Mouse (Mus musculus) lung, adult 2 months (tissue): ENCODE results near the gene Stk38l. TPM values are rescaled to one million over a fixed set of nuclear protein-coding genes. Genes with fewer than 3 reads are reported as not detected.

Source experiments
- DNase-seq: peaks from one replicate; pipeline ENCODE4 v3.0.0; 2022
- H3K4me1 ChIP-seq: fragments of 200-500 bp; 2 replicates; pipeline ENCODE4 v1.6.1; 2011; ENCODE audit warnings: low read length; ENCODE audit not compliant: control insufficient read depth, insufficient read depth
- H3K4me3 ChIP-seq: fragments of 200-500 bp; replicated peaks from 2 replicates; pipeline ENCODE3; 2011; ENCODE audit warnings: low read depth, mild to moderate bottlenecking, control low read depth, low read length; ENCODE audit errors: extremely low read depth
- CTCF ChIP-seq: fragments of 200-500 bp; IDR thresholded peaks from 2 replicates; pipeline ENCODE4 v1.5.1; 2011; ENCODE audit warnings: mild to moderate bottlenecking, low read length, control low read depth; ENCODE audit not compliant: insufficient read depth
- POLR2A ChIP-seq: fragments of 200-500 bp; IDR thresholded peaks from 2 replicates; pipeline ENCODE4 v1.6.1; 2011; ENCODE audit warnings: low read depth, mild to moderate bottlenecking, control low read depth, low read length, borderline replicate concordance; ENCODE audit errors: extremely low read depth
- WGBS: fragments of 180-500 bp; shearing (Covaris S2); methylation state at CpG from one replicate; pipeline ENCODE4 v1.1.7; 2018; 5-methylcytosine and 5-hydroxymethylcytosine counted together
- polyA plus RNA-seq: library from polyadenylated mRNA; depleted of rRNA; stranded (reverse); fragments of >200 nt; gene quantifications from 2 replicates; pipeline ENCODE4 v1.2.3, GENCODE M21; 2012

Stk38l gene
- polyA plus RNA-seq, 1 experiment, result 5.3 TPM

- Histone ChIP-seq H3K4me1 (peaks cover 8% of the 10 kb centered on the region), H3K4me3 (no peak overlapping the region)
- DNase-seq, result no peak
- no peak for TF ChIP-seq CTCF
- no peak for TF ChIP-seq POLR2A
These were observed 22.3 kb downstream of the Stk38l start for GRCm38 (mm10) chr6:146747057-146747456.

- DNase-seq, result no peak
- Histone ChIP-seq H3K4me1 (peaks cover 8% of the 10 kb centered on the region), H3K4me3 (no peak overlapping the region)
- TF ChIP-seq CTCF (no peak), POLR2A (no peak)
- WGBS, result 77% methylated on average over 1 of the region's 1 CpGs
These were observed 23.5 kb downstream of the Stk38l start for GRCm38 (mm10) chr6:146748271-146748670.

GRCm38 (mm10) chr6:146751671-146752070, 26.9 kb downstream of the Stk38l start:
- WGBS, result 22% methylated on average over 1 of the region's 1 CpGs
- TF ChIP-seq POLR2A, result no peak
- no peak for TF ChIP-seq CTCF
- Histone ChIP-seq H3K4me3 (no peak overlapping the region), H3K4me1 (peaks cover 6% of the 10 kb centered on the region)
- DNase-seq, result peak; percentile 21

- no peak for TF ChIP-seq CTCF
- TF ChIP-seq POLR2A, result no peak
- Histone ChIP-seq H3K4me3 (no peak overlapping the region), H3K4me1 (peaks cover 4% of the 10 kb centered on the region)
- WGBS, result 89% methylated on average over 2 of the region's 2 CpGs
- DNase-seq, result no peak
These were observed 27.4 kb downstream of the Stk38l start for GRCm38 (mm10) chr6:146752178-146752577.

GRCm38 (mm10) chr6:146752612-146753011, 27.8 kb downstream of the Stk38l start:
- TF ChIP-seq POLR2A (no peak), CTCF (no peak)
- Histone ChIP-seq H3K4me3 (no peak overlapping the region), H3K4me1 (peaks cover 4% of the 10 kb centered on the region)
- WGBS, result 86% methylated on average over 1 of the region's 1 CpGs
- no peak for DNase-seq

GRCm38 (mm10) chr6:146753560-146754160, 28.9 kb downstream of the Stk38l start:
- no peak for TF ChIP-seq CTCF
- TF ChIP-seq POLR2A, result no peak
- WGBS, result 49% methylated on average over 2 of the region's 2 CpGs
- H3K4me3 ChIP-seq, result no peak overlapping the region
- H3K4me1 ChIP-seq, result peaks cover 4% of the 10 kb centered on the region
- DNase-seq, result no peak

- WGBS, result 92% methylated on average over 2 of the region's 2 CpGs
- TF ChIP-seq CTCF (no peak), POLR2A (no peak)
- Histone ChIP-seq H3K4me3 (no peak overlapping the region), H3K4me1 (peaks cover 4% of the 10 kb centered on the region; the same call in 1 of the 2 replicates)
- DNase-seq, result no peak
These were observed 30.3 kb downstream of the Stk38l start for GRCm38 (mm10) chr6:146755136-146755535.

- 92% methylated on average over 4 of the region's 4 CpGs for WGBS
- no peak for TF ChIP-seq CTCF
- H3K4me1 ChIP-seq, result peaks cover 4% of the 10 kb centered on the region; the same call in 1 of the 2 replicates
- H3K4me3 ChIP-seq, result no peak overlapping the region
- no peak for DNase-seq
These were observed 30.9 kb downstream of the Stk38l start for GRCm38 (mm10) chr6:146755679-146756078.

- Histone ChIP-seq H3K4me1 (no peaks in the 10 kb centered on the region), H3K4me3 (no peak overlapping the region)
- 89% methylated on average over 2 of the region's 2 CpGs for WGBS
- DNase-seq, result no peak
- TF ChIP-seq CTCF (no peak), POLR2A (no peak)
These were observed 34.2 kb downstream of the Stk38l start for GRCm38 (mm10) chr6:146759027-146759426.

- Histone ChIP-seq H3K4me1 (no peaks in the 10 kb centered on the region), H3K4me3 (no peak overlapping the region)
- DNase-seq, result no peak
- TF ChIP-seq CTCF, result no peak
- WGBS, result 83% methylated on average over 2 of the region's 2 CpGs
These were observed 35.2 kb downstream of the Stk38l start for GRCm38 (mm10) chr6:146760022-146760421.
